Mouse (Mus musculus): ENCODE results near the gene Rab38.

Rab38 gene

GRCm38 (mm10) chr7:88429786-88430691 is at the start of gene Rab38:
Gene Rab38, plus strand, starts transcription at chr7:88430273.
- peak; percentile 29 for DNase-seq (ENCODE audit: low spot score)

GRCm38 (mm10) chr7:88394568-88394967 is 35.5 kb upstream of the Rab38 start:
- DNase-seq (ENCODE audit: low spot score): no peak

DNA sequence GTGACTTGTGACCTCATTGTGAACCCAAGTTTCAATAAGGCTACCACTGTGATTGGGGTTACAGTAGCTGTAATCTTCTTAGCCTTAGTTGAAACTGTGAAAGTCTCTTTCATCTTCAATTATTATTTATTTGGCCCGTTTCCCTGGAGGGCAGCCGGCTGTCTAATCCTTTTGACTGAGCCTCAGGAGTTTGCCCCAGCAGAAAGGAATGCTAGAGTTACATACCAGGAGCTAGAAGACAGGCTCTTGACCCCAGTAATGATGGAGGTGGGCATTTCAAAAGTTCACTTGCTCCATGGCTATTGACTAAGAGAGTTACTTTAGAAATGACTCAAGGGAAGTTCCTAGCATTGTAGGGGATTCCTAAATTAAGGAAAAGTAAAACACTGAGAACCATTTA is 34.3 kb upstream of the Rab38 start:
- DNase-seq (ENCODE audit: low spot score): no peak

- DNase-seq (ENCODE audit: low spot score): no peak
Measured at GRCm38 (mm10) chr7:88405311-88405710, 24.8 kb upstream of the Rab38 start.

GRCm38 (mm10) chr7:88406466-88406865 is 23.6 kb upstream of the Rab38 start:
- no peak for DNase-seq (ENCODE audit: low spot score)

GRCm38 (mm10) chr7:88421821-88422220 is 8.3 kb upstream of the Rab38 start:
- DNase-seq (ENCODE audit: low spot score): no peak

DNA sequence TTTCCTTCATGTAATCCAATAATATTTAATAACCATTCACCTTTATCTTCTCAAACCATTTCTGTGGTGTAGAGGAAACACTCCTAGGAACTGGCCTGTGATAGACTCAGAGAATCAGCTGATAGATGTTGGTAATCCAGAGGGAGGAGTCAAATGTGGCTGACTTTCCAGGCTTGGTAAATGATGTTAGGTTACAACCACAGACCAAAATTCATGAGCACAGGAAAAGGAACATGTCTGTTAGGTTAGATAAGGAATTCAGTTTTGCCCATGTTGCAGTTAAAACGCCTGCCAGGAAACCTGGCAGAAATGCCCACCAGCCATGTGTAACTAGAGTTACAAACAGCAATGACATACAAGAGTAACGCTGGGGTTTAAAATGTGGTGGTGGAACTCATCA is 6.2 kb upstream of the Rab38 start:
- no peak for DNase-seq (ENCODE audit: low spot score)

GRCm38 (mm10) chr7:88425744-88426143 is 4.3 kb upstream of the Rab38 start:
- DNase-seq (ENCODE audit: low spot score): no peak

DNA sequence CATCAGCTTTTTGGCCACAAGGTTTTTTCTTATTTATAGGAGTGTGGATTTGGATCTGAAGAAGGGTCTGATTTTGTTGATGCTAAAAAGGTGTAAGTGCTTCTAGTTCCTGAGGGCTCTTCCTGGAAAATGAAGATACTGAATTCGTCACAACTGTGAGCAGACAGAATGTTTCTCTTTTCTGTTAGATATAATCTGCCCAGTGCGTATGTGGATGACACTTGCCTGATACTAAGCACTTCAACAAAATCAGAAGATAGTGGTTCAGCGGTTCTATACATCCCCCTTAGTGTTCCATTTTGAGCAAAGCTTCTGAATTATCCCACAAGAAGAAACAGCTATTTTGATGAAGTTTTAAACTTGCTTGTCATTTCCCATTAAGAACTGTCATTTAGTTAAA is 2.6 kb upstream of the Rab38 start:
- no peak for DNase-seq (ENCODE audit: low spot score)

DNA sequence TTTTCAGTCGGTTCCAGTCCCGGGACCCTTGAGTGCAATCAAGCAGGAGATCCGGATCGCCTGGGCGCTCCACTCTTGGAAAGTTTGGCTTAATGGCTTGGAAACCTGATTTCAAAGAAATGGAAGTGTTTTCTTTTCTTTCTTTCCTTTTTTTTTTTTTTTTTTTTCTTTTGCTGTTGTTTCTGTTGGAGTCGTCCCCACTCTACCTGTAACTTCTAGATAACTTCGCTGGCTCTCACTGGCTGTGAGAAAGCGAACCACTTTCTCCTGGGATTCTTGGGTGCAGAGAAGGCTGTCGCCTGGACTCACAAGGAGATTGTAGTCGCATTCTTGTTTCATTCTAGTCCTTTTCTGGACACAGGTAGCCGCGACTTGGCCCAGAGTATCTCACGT is 615 bp downstream of the Rab38 start:
- no peak for DNase-seq (ENCODE audit: low spot score)

DNA sequence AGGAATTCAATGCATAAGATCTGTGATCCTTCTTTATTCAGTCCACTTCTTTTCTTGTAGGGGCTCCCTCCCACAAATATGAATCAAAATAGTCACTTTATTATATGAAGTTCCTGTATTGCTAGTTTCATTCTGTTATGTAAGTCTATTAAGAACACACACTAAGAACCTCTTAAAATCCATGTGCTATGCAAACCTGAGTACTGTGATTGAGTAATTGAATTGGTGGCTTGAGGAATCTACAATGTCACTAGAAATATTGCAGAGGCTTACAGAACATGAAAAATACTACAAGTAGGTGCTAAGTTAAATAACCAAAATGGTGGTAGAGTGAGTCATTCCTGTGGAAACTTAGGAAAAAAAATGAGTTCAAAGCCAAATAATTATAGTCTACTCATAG is 10.2 kb downstream of the Rab38 start:
- no peak for DNase-seq (ENCODE audit: low spot score)

GRCm38 (mm10) chr7:88442649-88443048 is 12.6 kb downstream of the Rab38 start:
- DNase-seq (ENCODE audit: low spot score): no peak

GRCm38 (mm10) chr7:88443435-88443834 is 13.4 kb downstream of the Rab38 start:
- no peak for DNase-seq (ENCODE audit: low spot score)

- no peak for DNase-seq (ENCODE audit: low spot score)
Measured at GRCm38 (mm10) chr7:88445320-88445903, 15.3 kb downstream of the Rab38 start.

- DNase-seq (ENCODE audit: low spot score): no peak
Measured at GRCm38 (mm10) chr7:88453234-88453633, 23.2 kb downstream of the Rab38 start.

- no peak for DNase-seq (ENCODE audit: low spot score)
Measured at GRCm38 (mm10) chr7:88457827-88458226, 27.8 kb downstream of the Rab38 start.

DNA sequence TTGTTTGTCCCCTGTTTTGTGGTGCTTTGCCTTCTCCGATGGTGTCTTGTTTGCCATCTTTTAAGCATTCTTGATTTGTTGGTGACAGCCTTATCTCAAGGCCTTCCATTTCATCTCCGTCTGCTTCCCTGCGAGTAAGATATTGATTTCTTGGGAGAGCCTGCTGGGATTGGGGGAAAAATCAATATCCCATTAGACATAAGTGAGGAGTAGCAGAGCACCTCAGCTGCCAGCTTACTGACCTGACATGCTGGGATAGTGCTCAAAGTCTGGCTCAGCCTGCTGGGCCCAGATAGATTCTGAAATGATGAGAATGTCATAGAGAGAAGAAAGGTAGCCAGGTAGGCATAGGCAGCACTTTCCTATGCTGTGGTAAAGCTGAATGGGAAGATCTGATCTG is 37.7 kb downstream of the Rab38 start:
- no peak for DNase-seq (ENCODE audit: low spot score)

GRCm38 (mm10) chr7:88482110-88482619 is 52.1 kb downstream of the Rab38 start:
- DNase-seq (ENCODE audit: low spot score): no peak

DNA sequence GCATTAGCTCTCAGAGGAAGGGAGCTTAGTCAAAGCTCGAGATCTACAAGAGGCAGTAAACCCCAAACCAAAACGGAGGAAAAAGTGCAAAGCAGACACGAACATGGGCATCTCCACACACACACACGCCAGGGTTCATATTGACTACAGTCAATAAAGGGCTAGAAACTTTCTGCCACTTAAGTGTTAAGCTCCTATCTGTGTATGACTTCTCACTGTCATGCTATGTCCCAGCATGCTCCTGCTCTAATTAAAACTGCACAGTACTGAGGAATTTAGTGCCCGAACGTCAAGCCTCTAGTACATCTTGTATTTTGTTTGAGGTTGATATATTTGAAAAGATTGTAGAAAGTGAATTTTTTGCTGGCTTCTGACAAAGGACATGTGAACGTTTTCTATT is 52.6 kb downstream of the Rab38 start:
- no peak for DNase-seq (ENCODE audit: low spot score)

DNA sequence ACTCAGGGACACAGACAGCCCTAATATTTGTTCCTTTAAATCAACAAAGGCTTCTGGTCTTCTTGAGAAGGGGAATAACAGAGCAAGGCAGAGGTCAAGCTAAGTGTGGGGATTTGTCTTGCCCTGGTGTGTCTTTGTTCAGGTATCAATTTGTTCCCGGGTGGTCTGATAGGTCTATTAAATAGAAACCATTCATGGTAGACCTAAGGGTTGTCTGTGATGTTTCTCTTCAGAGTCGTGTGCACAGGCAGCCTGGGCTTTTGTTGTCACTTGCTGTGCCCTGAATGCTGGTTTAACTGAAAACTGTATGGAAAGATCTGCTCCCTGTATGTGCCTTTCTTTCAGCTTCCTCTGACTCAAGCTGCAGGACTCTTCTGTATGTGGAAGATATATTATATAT is 60.9 kb downstream of the Rab38 start:
- DNase-seq (ENCODE audit: low spot score): no peak

- no peak for DNase-seq (ENCODE audit: low spot score)
Measured at GRCm38 (mm10) chr7:88502217-88502817, 72.2 kb downstream of the Rab38 start.

GRCm38 (mm10) chr7:88509748-88510147 is 79.7 kb downstream of the Rab38 start:
- no peak for DNase-seq (ENCODE audit: low spot score)

- no peak for DNase-seq (ENCODE audit: low spot score)
Measured at GRCm38 (mm10) chr7:88522481-88522880, 92.4 kb downstream of the Rab38 start.
